Mouse (Mus musculus) brain, adult 2 months (tissue): ENCODE results near the gene Mest.
A peak's percentile ranks its signal among the peaks of the same experiment; 100 is the strongest.

Source experiments
- DNase-seq: peaks from one replicate; pipeline ENCODE4 v3.0.0; 2011; ENCODE audit warnings: low read depth, low spot score

Mest gene

GRCm38 (mm10) chr6:30723331-30723730, at the start of gene Mest:
Gene Mest, plus strand, starts transcription at chr6:30723547.
- no peak for DNase-seq

- DNase-seq = no peak
Observed at GRCm38 (mm10) chr6:30673764-30674561, 49.4 kb upstream of the Mest start.

- DNase-seq = peak; percentile 71
Observed at GRCm38 (mm10) chr6:30674714-30675280, 48.5 kb upstream of the Mest start.

- peak; percentile 50 for DNase-seq
Observed at GRCm38 (mm10) chr6:30675281-30675771, 48.0 kb upstream of the Mest start.

GRCm38 (mm10) chr6:30676506-30676905, 46.8 kb upstream of the Mest start:
- DNase-seq = no peak

GRCm38 (mm10) chr6:30677591-30677990, 45.8 kb upstream of the Mest start:
- no peak for DNase-seq

- DNase-seq = peak; percentile 73
Observed at GRCm38 (mm10) chr6:30678482-30678881, 44.9 kb upstream of the Mest start.

- no peak for DNase-seq
Observed at GRCm38 (mm10) chr6:30679567-30679966, 43.8 kb upstream of the Mest start.

GRCm38 (mm10) chr6:30680442-30680841, 42.9 kb upstream of the Mest start:
- DNase-seq = no peak

- peak; percentile 56 for DNase-seq
Observed at GRCm38 (mm10) chr6:30681935-30682900, 41.1 kb upstream of the Mest start.

- no peak for DNase-seq
Observed at GRCm38 (mm10) chr6:30684570-30684969, 38.8 kb upstream of the Mest start.

GRCm38 (mm10) chr6:30687198-30687597, 36.1 kb upstream of the Mest start:
- peak; percentile 71 for DNase-seq

- DNase-seq = no peak
Observed at GRCm38 (mm10) chr6:30692826-30693225, 30.5 kb upstream of the Mest start.

GRCm38 (mm10) chr6:30693350-30693991, 29.9 kb upstream of the Mest start, which contains the start of gene Cep41:
Gene Cep41, minus strand, starts transcription at chr6:30693749.
- peak; percentile 99 for DNase-seq

- DNase-seq = peak; percentile 89
Observed at GRCm38 (mm10) chr6:30694209-30694608, 29.1 kb upstream of the Mest start.

GRCm38 (mm10) chr6:30695124-30695523, 28.2 kb upstream of the Mest start:
- DNase-seq = no peak

GRCm38 (mm10) chr6:30697464-30697863, 25.9 kb upstream of the Mest start:
- DNase-seq = no peak

- DNase-seq = no peak
Observed at GRCm38 (mm10) chr6:30698036-30698435, 25.3 kb upstream of the Mest start.

- no peak for DNase-seq
Observed at GRCm38 (mm10) chr6:30700182-30700581, 23.2 kb upstream of the Mest start.

- no peak for DNase-seq
Observed at GRCm38 (mm10) chr6:30702881-30703280, 20.5 kb upstream of the Mest start.

GRCm38 (mm10) chr6:30703476-30703875, 19.9 kb upstream of the Mest start:
- DNase-seq = no peak
